Mouse (Mus musculus) ES-E14 (cell line): ENCODE measurements around the gene Trpv2. TPM values are rescaled to one million over a fixed set of nuclear protein-coding genes. Genes with fewer than 3 reads are reported as not detected.
A peak's percentile ranks its signal among the peaks of the same experiment; 100 is the strongest.

Experiments
- DNase-seq: peaks from one replicate; pipeline ENCODE4 v3.0.0-alpha.2; 2013; ENCODE audit warnings: low read depth, low spot score
- H3K27ac ChIP-seq: 2 replicates; pipeline ENCODE4 v1.5.1; 2012; ENCODE audit warnings: low read depth, mild to moderate bottlenecking, low read length, moderate library complexity, mixed read lengths; ENCODE audit not compliant: poor library complexity, insufficient read depth, severe bottlenecking
- H3K36me3 ChIP-seq: 2 replicates; pipeline ENCODE4 v1.6.1; 2012; ENCODE audit warnings: mild to moderate bottlenecking, low read length, moderate library complexity, mixed read lengths; ENCODE audit not compliant: control insufficient read depth, poor library complexity, insufficient read depth, severe bottlenecking
- H3K4me1 ChIP-seq, 2 experiments: fragments of 150-350 bp in 1 of 2; sonication (generic) in 1 of 2; 2 replicates each; pipeline ENCODE4 v1.6.1; 2012; ENCODE audit warnings: low read length in 2 of 2, mild to moderate bottlenecking in 1 of 2, mixed read lengths in 1 of 2; ENCODE audit not compliant: control insufficient read depth in 2 of 2, insufficient read depth in 2 of 2, poor library complexity in 1 of 2
- H3K4me3 ChIP-seq, 2 experiments: fragments of 150-350 bp in 1 of 2; sonication (generic) in 1 of 2; 2 replicates each; pipeline ENCODE4 v1.5.1; 2012; ENCODE audit warnings: low read length in 2 of 2, low read depth in 1 of 2, mild to moderate bottlenecking in 1 of 2, mixed read lengths in 1 of 2; ENCODE audit not compliant: insufficient read depth in 1 of 2, poor library complexity in 1 of 2, severe bottlenecking in 1 of 2
- H3K9ac ChIP-seq: 2 replicates; pipeline ENCODE4 v1.6.1; 2012; ENCODE audit warnings: low read depth, mild to moderate bottlenecking, low read length, mixed read lengths; ENCODE audit not compliant: poor library complexity, insufficient read depth, severe bottlenecking
- H3K9me3 ChIP-seq: fragments of 150-350 bp; sonication (generic); 2 replicates; pipeline ENCODE4 v1.6.1; 2012; ENCODE audit warnings: low read depth, mild to moderate bottlenecking, low read length; ENCODE audit not compliant: control insufficient read depth, insufficient read depth
- CHD2 ChIP-seq: IDR thresholded peaks from 2 replicates; pipeline ENCODE4 v1.6.1; 2014; ENCODE audit warnings: mild to moderate bottlenecking, low read depth, low read length, inconsistent platforms
- HCFC1 ChIP-seq: IDR thresholded peaks from 2 replicates; pipeline ENCODE4 v1.6.1; 2012; ENCODE audit warnings: low read length, inconsistent platforms, borderline replicate concordance; ENCODE audit not compliant: insufficient read depth
- MAFK ChIP-seq: IDR thresholded peaks from 2 replicates; pipeline ENCODE4 v1.6.1; 2014; ENCODE audit warnings: mild to moderate bottlenecking, low read depth, low read length, inconsistent platforms; ENCODE audit not compliant: insufficient read depth
- ZC3H11A ChIP-seq: IDR thresholded peaks from 2 replicates; pipeline ENCODE4 v1.6.1; 2012; ENCODE audit warnings: low read depth, mild to moderate bottlenecking, inconsistent platforms, low read length, borderline replicate concordance
- ZNF384 ChIP-seq: IDR thresholded peaks from 2 replicates; pipeline ENCODE4 v1.6.1; 2012; ENCODE audit warnings: low read depth, low read length, inconsistent platforms
- in situ Hi-C, 2 experiments: fragments of 600-800 bp; cut with MboI; formaldehyde crosslinking; loops; one replicate each; pipeline ENCODE4 v1.15.1; 2025; ENCODE audit warnings: low sequenced_read_pairs in 2 of 2, inconsistent platforms in 1 of 2; ENCODE audit not compliant: unreplicated experiment in 2 of 2
- total RNA-seq: library from RNA; depleted of rRNA; stranded (reverse); fragments of 300-350 nt; gene quantifications from 2 replicates; pipeline ENCODE4 v1.2.3, GENCODE M21; 2012

Gene Trpv2
- total RNA-seq, 1 experiment, result 9.8 TPM

GRCm38 (mm10) chr11:62645337-62645675, 71.0 kb downstream of the Trpv2 start:
- H3K9ac ChIP-seq, result 0 out of 2 replicates have a peak overlapping the region, but pooled peaks have one; percentile 7
- no peaks in the 10 kb centered on the region for H3K9me3 ChIP-seq
- H3K36me3 ChIP-seq, result no peaks in the 10 kb centered on the region
- peaks cover 17 to 31% of the 10 kb centered on the region in 2 experiments for H3K4me1 ChIP-seq
- TF ChIP-seq CHD2, result no peak
- no peak for TF ChIP-seq ZC3H11A
- TF ChIP-seq MAFK, result no peak
- H3K27ac ChIP-seq, result peak overlapping the region; percentile 57
- H3K4me3 ChIP-seq, result peak overlapping the region; percentile 0 to 7; a peak in 1 of 4 replicates
- in situ Hi-C loops, result no loop called here
- DNase-seq, result no peak

GRCm38 (mm10) chr11:62645732-62646494, 71.6 kb downstream of the Trpv2 start:
- in situ Hi-C loops, result no loop called here
- Histone ChIP-seq H3K4me3 (peak overlapping the region; percentile 9 to 41; a peak in 3 of 4 replicates), H3K27ac (peak overlapping the region; percentile 57), H3K9ac (peak overlapping the region; percentile 28; the same call in 1 of the 2 replicates), H3K4me1 (peaks cover 17 to 31% of the 10 kb centered on the region in 2 experiments), H3K9me3 (no peaks in the 10 kb centered on the region), H3K36me3 (no peaks in the 10 kb centered on the region)
- DNase-seq, result no peak
- TF ChIP-seq HCFC1 (no peak), CHD2 (0 out of 2 replicates have a peak, but pooled peaks have one; percentile 19), ZC3H11A (no peak), MAFK (no peak), ZNF384 (no peak)

- in situ Hi-C loops, result no loop called here
- DNase-seq, result no peak
- no peaks in the 10 kb centered on the region for H3K36me3 ChIP-seq
- peak overlapping the region; percentile 28; the same call in 1 of the 2 replicates for H3K9ac ChIP-seq
- no peak for TF ChIP-seq ZC3H11A
- peak overlapping the region; percentile 57 for H3K27ac ChIP-seq
- peaks cover 17 to 31% of the 10 kb centered on the region in 2 experiments for H3K4me1 ChIP-seq
- H3K9me3 ChIP-seq, result no peaks in the 10 kb centered on the region
- peak overlapping the region; percentile 9 to 41; a peak in 1 of 4 replicates for H3K4me3 ChIP-seq
Measured at GRCm38 (mm10) chr11:62646495-62646843, 72.2 kb downstream of the Trpv2 start.

GRCm38 (mm10) chr11:62646958-62647515, 72.8 kb downstream of the Trpv2 start:
- in situ Hi-C loops, result no loop called here
- Histone ChIP-seq H3K4me3 (peak overlapping the region; percentile 86 to 94), H3K9ac (no peak overlapping the region; the same call in 1 of the 2 replicates), H3K27ac (no peak overlapping the region; the same call in 1 of the 2 replicates), H3K9me3 (no peaks in the 10 kb centered on the region), H3K36me3 (no peaks in the 10 kb centered on the region), H3K4me1 (peaks cover 17 to 31% of the 10 kb centered on the region in 2 experiments)
- no peak for TF ChIP-seq ZNF384
- TF ChIP-seq HCFC1, result no peak
- TF ChIP-seq MAFK, result no peak
- TF ChIP-seq CHD2, result no peak
- no peak for TF ChIP-seq ZC3H11A
- no peak for DNase-seq
